ENCODE assay signal across 16 mouse cellular contexts in genomic region chr2:173217246-173217645, GRCm38 (mm10). TPM values are rescaled to one million over a fixed set of nuclear protein-coding genes. Genes with fewer than 3 reads are reported as not detected.
DNase-seq lines count a peak whose midpoint lies in the region; ATAC-seq lines count a peak whose summit lies in the region.
"Had no signal": no experiment of that assay in that cellular context is flagged by ENCODE, and none has a peak within 500 bp of the region (broad histone marks: within the 10 kb centered on the region; RNA-seq: fewer than 3 reads in every experiment).

No protein-coding gene starts in this region.

- no peak overlapping the region for H3K4me2 ChIP-seq in kidney, embryonic 16.5 days (replicated peaks; ENCODE audit: low read depth, low read length)
- no peak overlapping the region for H3K4me2 ChIP-seq in kidney, embryonic 15.5 days
- H3K4me2 ChIP-seq: forebrain, embryonic 13.5 days had no signal

- peaks cover 5% of the 10 kb centered on the region; the same call in 1 of the 2 replicates for H3K4me1 ChIP-seq in kidney, embryonic 16.5 days (ENCODE audit: insufficient read depth, low read length)
- H3K4me1 ChIP-seq in kidney, embryonic 15.5 days = peaks cover 8% of the 10 kb centered on the region; the same call in 1 of the 2 replicates
- H3K4me1 ChIP-seq: forebrain, embryonic 13.5 days had no signal

- no peak overlapping the region for H3K4me3 ChIP-seq in kidney, embryonic 16.5 days (ENCODE audit: low read length)
- no peak overlapping the region for H3K4me3 ChIP-seq in kidney, embryonic 15.5 days (replicated peaks)
- peak overlapping the region; percentile 53 for H3K4me3 ChIP-seq in macrophage (ENCODE audit: inconsistent target)
- H3K4me3 ChIP-seq: forebrain, embryonic 13.5 days; layer of hippocampus, adult 2 months; megakaryocyte, embryonic 14.5 days had no signal

- H3K27ac ChIP-seq in kidney, embryonic 16.5 days (ENCODE audit: low read length) = no peak overlapping the region
- no peak overlapping the region for H3K27ac ChIP-seq in kidney, embryonic 15.5 days
- no peak overlapping the region for H3K27ac ChIP-seq in macrophage
- H3K27ac ChIP-seq: forebrain, embryonic 13.5 days; layer of hippocampus, adult 2 months had no signal

- ATAC-seq in kidney, embryonic 16.5 days (ENCODE audit: low FRiP score, low TSS enrichment) = no peak
- ATAC-seq in kidney, embryonic 15.5 days (replicated peaks; ENCODE audit: low FRiP score) = no peak
- ATAC-seq: CD4-positive, CD25-positive, alpha-beta regulatory T cell, adult 4 months; forebrain, embryonic 13.5 days had no signal

- H3K79me2 ChIP-seq in macrophage (ENCODE audit: inconsistent target) = peaks cover 39% of the 10 kb centered on the region; the same call in 1 of the 2 replicates

- no peaks in the 10 kb centered on the region for H3K9me3 ChIP-seq in kidney, embryonic 16.5 days (ENCODE audit: low read length)
- H3K9me3 ChIP-seq in kidney, embryonic 15.5 days (replicated peaks) = no peaks in the 10 kb centered on the region
- H3K9me3 ChIP-seq: forebrain, embryonic 13.5 days; megakaryocyte, embryonic 14.5 days had no signal

- 61% methylated on average over 3 of the region's 3 CpGs for WGBS in kidney, embryonic 16.5 days
- 80% methylated on average over 3 of the region's 3 CpGs for WGBS in kidney, embryonic 15.5 days
- WGBS in macrophage (ENCODE audit: missing documents) = 75% methylated on average over 3 of the region's 3 CpGs

- peak; percentile 30 for DNase-seq in testis, postnatal 10 days (ENCODE audit: low spot score)
- no peak for DNase-seq in testis, postnatal 14 days (ENCODE audit: low spot score)
- DNase-seq in Muller cell, postnatal 12 days (ENCODE audit: inconsistent ontology term) = peak; percentile 8
- no peak for DNase-seq in cerebellum, adult 11 months
- no peak for DNase-seq in B cell, adult 2 months
- DNase-seq: cerebellum, postnatal 10 days; embryo, embryonic 11 days; kidney, adult 9 months had no signal

- H3K27me3 ChIP-seq in kidney, embryonic 16.5 days (ENCODE audit: insufficient read depth, low read length) = no peaks in the 10 kb centered on the region
- peaks cover 12% of the 10 kb centered on the region; the same call in 1 of the 2 replicates for H3K27me3 ChIP-seq in kidney, embryonic 15.5 days
- H3K27me3 ChIP-seq: forebrain, embryonic 13.5 days had no signal

- H3K9ac ChIP-seq in kidney, embryonic 16.5 days (replicated peaks; ENCODE audit: low read length) = peak overlapping the region; percentile 16; the same call in 1 of the 2 replicates
- no peak overlapping the region for H3K9ac ChIP-seq in kidney, embryonic 15.5 days
- H3K9ac ChIP-seq: forebrain, embryonic 13.5 days had no signal

- no peaks in the 10 kb centered on the region for H3K36me3 ChIP-seq in kidney, embryonic 16.5 days (ENCODE audit: insufficient read depth, low read length)
- no peaks in the 10 kb centered on the region for H3K36me3 ChIP-seq in kidney, embryonic 15.5 days
- peaks cover 43% of the 10 kb centered on the region for H3K36me3 ChIP-seq in macrophage (ENCODE audit: inconsistent target)

RNA-seq across cellular contexts. Expression of gene Zbp1, which starts 1.5 kb away (rescaled TPM):
- polyA plus RNA-seq in kidney, embryonic 16.5 days (2015; fragmentation: Nextera tagmentation; extraction: Ambion mirVana) = 0.67 TPM in 1 of 2 replicates, not detected in the other
- 0.40 and 0.64 TPM in 2 replicates for polyA plus RNA-seq in kidney, embryonic 15.5 days (2015; fragmentation: Nextera tagmentation; extraction: Ambion mirVana)
- 100 to 1,000 TPM in 14 of 26 experiments, 10 to 100 TPM in 12; 27.8 to 587 (median 298) TPM for total RNA-seq in macrophage (2018; cell fraction: chromatin; rRNA removed)
- 100 to 1,000 TPM in 23 of 26 experiments, 10 to 100 TPM in 3; 74.9 to 678 (median 370) TPM for total RNA-seq in macrophage (2018; cell fraction: cytosol; rRNA removed)
- 100 to 1,000 TPM in 21 of 26 experiments, 10 to 100 TPM in 5; 45.6 to 621 (median 382) TPM for total RNA-seq in macrophage (2018; cell fraction: nucleus; rRNA removed)
- polyA plus RNA-seq in macrophage (2018) = 88.4 to 217 TPM (median 90.0 TPM) in 3 replicates
- total RNA-seq: left cerebral cortex, postnatal 14 days had no signal
- polyA plus RNA-seq: forebrain, embryonic 13.5 days had no signal

RNA-seq across cellular contexts. Expression of gene Pmepa1, which starts 59.1 kb away (rescaled TPM):
- polyA plus RNA-seq in kidney, embryonic 16.5 days (2015; fragmentation: Nextera tagmentation; extraction: Ambion mirVana) = 4.3 and 4.8 TPM in 2 replicates
- polyA plus RNA-seq in kidney, embryonic 15.5 days (2015; fragmentation: Nextera tagmentation; extraction: Ambion mirVana) = 4.0 and 4.5 TPM in 2 replicates
- total RNA-seq in macrophage (2018; cell fraction: chromatin; rRNA removed) = 10 to 100 TPM in 1 of 26 experiments, 1 to 10 TPM in 1, under 1 TPM in 2, not detected in 22; 0.62 to 11.6 (median 1.6) TPM
- total RNA-seq in macrophage (2018; cell fraction: cytosol; rRNA removed) = under 1 TPM in 19 of 26 experiments, not detected in 7; 0.03 to 0.43 (median 0.09) TPM
- 1 to 10 TPM in 1 of 26 experiments, under 1 TPM in 7, not detected in 18; 0.11 to 1.3 (median 0.30) TPM for total RNA-seq in macrophage (2018; cell fraction: nucleus; rRNA removed)
- polyA plus RNA-seq in macrophage (2018) = 0.32 to 0.33 TPM in 2 of 3 replicates, not detected in the other

Comparison
In these comparisons a context has a peak if more than half of its experiments do, and no peak if none do; other contexts are left out.
1. DNase-seq: peak in testis, postnatal 10 days (single experiment) and Muller cell, postnatal 12 days (single experiment); none in testis, postnatal 14 days (single experiment), cerebellum, adult 11 months (single experiment) and B cell, adult 2 months (0 of 2).
2. RNA of gene Zbp1, which starts 1.5 kb away (polyA plus RNA-seq): 88.4 to 217 TPM in macrophage; 0.67 TPM in kidney, embryonic 16.5 days and 0.40 to 0.64 TPM in kidney, embryonic 15.5 days; every median in the first group is over 10 times any median in the second.